Mouse (Mus musculus) thymus, adult 2 months (tissue): ENCODE measurements around the gene Rtn4. TPM values are rescaled to one million over a fixed set of nuclear protein-coding genes. Genes with fewer than 3 reads are reported as not detected.
"Not testable (repeated sequence)": the region's sequence is repeated elsewhere in the genome, so short reads cannot be mapped to it uniquely, and the experiment has no call there.

Source experiments
- DNase-seq: peaks from one replicate; pipeline ENCODE4 v3.0.0; 2021
- H3K27ac ChIP-seq: fragments of 200-500 bp; 2 replicates; pipeline ENCODE4 v1.5.1; 2012; ENCODE audit warnings: low read length, control low read depth; ENCODE audit not compliant: control insufficient read depth, insufficient read depth
- H3K27me3 ChIP-seq: fragments of 200-500 bp; 2 replicates; pipeline ENCODE4 v1.6.1; 2012; ENCODE audit warnings: mild to moderate bottlenecking, low read length, moderate library complexity, mixed read lengths; ENCODE audit not compliant: control insufficient read depth, insufficient read depth
- H3K36me3 ChIP-seq: fragments of 200-500 bp; 2 replicates; pipeline ENCODE4 v1.6.1; 2012; ENCODE audit warnings: mild to moderate bottlenecking, low read length, moderate library complexity; ENCODE audit not compliant: control insufficient read depth, insufficient read depth
- H3K4me1 ChIP-seq: fragments of 200-500 bp; replicated peaks from 2 replicates; pipeline ENCODE4 v1.6.1; 2012; ENCODE audit warnings: low read length; ENCODE audit not compliant: control insufficient read depth, insufficient read depth
- H3K4me3 ChIP-seq: fragments of 200-500 bp; 2 replicates; pipeline ENCODE4 v1.5.1; 2012; ENCODE audit warnings: mild to moderate bottlenecking, low read length, control low read depth, moderate library complexity; ENCODE audit not compliant: control insufficient read depth, insufficient read depth
- CTCF ChIP-seq: fragments of 200-500 bp; IDR thresholded peaks from 2 replicates; pipeline ENCODE4 v1.5.1; 2012; ENCODE audit warnings: mild to moderate bottlenecking, control low read depth, low read length, moderate library complexity, borderline replicate concordance; ENCODE audit not compliant: control insufficient read depth, poor library complexity, insufficient read depth; ENCODE audit errors: extremely low read depth
- POLR2A ChIP-seq: fragments of 200-500 bp; IDR thresholded peaks from 2 replicates; pipeline ENCODE4 v1.6.1; 2012; ENCODE audit warnings: mild to moderate bottlenecking, low read length, control low read depth, moderate library complexity; ENCODE audit not compliant: control insufficient read depth, poor library complexity, insufficient read depth; ENCODE audit errors: extremely low read depth
- WGBS: fragments of 180-500 bp; shearing (Covaris S2); methylation state at CpG from one replicate; pipeline ENCODE4 v1.1.7; 2018; 5-methylcytosine and 5-hydroxymethylcytosine counted together
- polyA plus RNA-seq: library from polyadenylated mRNA; depleted of rRNA; stranded (reverse); fragments of >200 nt; gene quantifications from 2 replicates; pipeline ENCODE4 v1.2.3, GENCODE M21; 2012

Gene Rtn4
- polyA plus RNA-seq, 1 experiment = 81.6 TPM

DNA sequence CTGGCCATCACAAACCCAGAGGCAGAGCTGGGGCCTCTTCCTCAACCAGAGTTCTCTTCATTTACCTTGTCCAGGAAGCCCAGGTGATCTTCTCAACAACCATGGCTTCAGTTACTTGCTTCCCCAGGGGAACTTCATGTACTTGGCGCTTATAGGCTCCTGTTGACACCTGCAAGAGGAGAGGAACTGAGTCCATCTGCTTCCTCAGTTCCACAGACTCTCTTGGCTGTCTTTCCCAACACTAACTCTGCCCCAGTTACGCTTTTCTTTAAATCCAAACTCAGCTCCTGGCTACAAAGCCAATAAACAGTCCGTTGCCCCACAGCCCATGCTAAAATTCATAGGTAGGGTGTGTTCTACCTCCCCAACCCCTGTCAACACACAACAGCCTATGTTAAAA, 54.6 kb downstream of the Rtn4 start:
- Histone ChIP-seq H3K36me3 (no peaks in the 10 kb centered on the region), H3K27ac (no peak overlapping the region), H3K4me3 (no peak overlapping the region), H3K27me3 (no peaks in the 10 kb centered on the region), H3K4me1 (no peaks in the 10 kb centered on the region)
- WGBS = 96% methylated on average over 3 of the region's 3 CpGs
- TF ChIP-seq POLR2A (no peak), CTCF (no peak)
- DNase-seq = no peak

DNA sequence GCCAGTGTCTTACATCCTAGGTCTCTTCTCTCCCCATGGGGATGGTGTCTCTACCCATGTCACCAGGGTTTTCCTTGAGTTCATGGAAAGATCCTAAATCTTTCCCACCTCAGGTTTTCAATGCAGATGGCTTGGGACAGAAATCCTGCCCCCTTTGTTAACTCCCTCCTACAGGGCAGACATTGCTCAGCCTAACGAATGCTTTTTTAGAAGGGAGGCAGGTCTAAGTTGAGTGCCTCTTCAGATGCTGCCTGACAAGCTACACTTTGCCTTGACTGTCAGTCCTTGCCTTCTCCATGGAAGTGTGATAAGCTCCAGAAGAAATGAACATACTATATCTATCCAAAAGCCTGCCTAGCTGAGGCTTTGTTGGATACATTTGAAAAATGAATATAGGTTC, 55.1 kb downstream of the Rtn4 start:
- H3K27ac ChIP-seq = no peak overlapping the region

DNA sequence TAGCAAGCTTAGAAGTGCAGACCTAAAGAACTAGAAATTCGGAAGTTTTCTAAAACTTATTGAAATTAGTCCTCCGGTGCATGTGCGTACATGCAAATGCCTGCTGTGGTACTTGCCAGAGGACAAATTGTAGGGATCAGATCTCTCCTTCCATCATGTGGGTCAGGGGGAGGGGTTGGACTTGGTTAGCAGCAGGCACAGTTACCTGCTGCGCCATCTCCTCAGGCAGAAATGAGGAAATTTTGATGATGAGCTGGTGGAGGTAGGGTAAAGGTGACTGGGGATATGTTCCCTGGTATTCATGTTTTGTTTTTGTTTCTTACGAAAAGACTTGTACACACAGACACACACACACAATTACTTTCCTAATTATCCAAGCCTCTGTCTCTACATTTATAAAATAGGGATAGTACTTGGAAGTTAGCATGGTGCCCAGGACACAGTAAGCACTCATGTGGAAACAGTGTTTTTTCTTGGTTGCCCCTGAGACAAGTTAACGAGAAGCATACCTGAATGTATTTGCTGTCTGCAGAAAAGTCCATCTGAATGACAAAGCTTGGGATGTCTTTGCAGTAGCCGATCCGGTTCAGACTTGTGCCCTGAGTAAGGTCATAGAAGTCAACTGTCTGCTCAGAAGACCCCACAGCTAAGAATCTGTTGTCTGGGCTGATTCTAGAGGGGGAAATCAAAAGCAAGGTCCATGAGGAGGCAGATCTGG, 56.2 kb downstream of the Rtn4 start:
- Histone ChIP-seq H3K27me3 (no peaks in the 10 kb centered on the region), H3K36me3 (no peaks in the 10 kb centered on the region), H3K4me3 (no peak overlapping the region), H3K4me1 (no peaks in the 10 kb centered on the region), H3K27ac (no peak overlapping the region)
- TF ChIP-seq CTCF (no peak), POLR2A (no peak)
- DNase-seq = no peak
- 97% methylated on average over 8 of the region's 8 CpGs for WGBS

More for the DNA sequence above, 55.1 kb downstream of the Rtn4 start:
- TF ChIP-seq POLR2A (no peak), CTCF (no peak)
- Histone ChIP-seq H3K36me3 (no peaks in the 10 kb centered on the region), H3K4me3 (no peak overlapping the region), H3K27me3 (no peaks in the 10 kb centered on the region), H3K4me1 (no peaks in the 10 kb centered on the region)
- 100% methylated on average over 1 of the region's 1 CpGs for whole genome bisulfite sequencing
- no peak for DNase-seq

DNA sequence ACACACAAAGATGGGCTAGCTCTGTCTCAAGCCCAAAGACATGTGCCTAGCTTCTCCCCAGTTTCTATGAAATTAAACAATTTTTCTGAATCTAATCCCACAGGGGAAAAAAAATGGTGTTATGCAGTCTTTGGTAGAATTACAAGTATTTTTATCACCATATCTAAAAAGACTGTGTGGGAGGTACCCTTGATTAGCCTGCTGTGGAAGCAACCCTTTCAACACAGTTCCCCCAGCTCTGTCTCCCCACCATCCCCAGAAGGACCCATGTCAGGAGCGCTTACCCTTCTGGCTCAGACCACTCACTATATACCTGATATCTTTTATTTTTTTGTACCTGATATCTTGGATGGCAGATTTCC, 56.7 kb downstream of the Rtn4 start:
- TF ChIP-seq CTCF (no peak), POLR2A (no peak)
- Histone ChIP-seq H3K36me3 (no peaks in the 10 kb centered on the region), H3K4me1 (no peaks in the 10 kb centered on the region), H3K27ac (no peak overlapping the region), H3K27me3 (no peaks in the 10 kb centered on the region), H3K4me3 (no peak overlapping the region)
- WGBS = 100% methylated on average over 1 of the region's 1 CpGs
- no peak for DNase-seq

DNA sequence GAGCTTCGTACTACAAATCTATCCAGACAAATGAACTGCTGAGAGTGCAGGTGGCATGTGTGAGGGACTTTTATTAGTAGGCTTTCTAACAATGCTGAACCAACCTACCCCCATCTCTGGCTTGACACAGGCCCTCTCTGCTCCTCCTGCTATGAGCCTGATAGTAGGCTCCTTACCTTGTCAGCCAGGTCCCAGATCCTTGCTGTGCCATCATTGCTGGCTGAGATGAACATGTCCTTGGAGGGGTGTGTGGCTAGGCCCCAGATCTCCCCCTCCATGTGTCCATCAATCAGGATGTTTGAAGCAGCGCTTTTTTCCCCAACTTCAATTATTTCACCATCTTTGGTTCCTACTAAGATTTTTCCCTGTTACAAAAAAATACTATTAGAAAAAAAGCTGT, 58.3 kb downstream of the Rtn4 start:
- no peak for TF ChIP-seq CTCF
- no peak for TF ChIP-seq POLR2A
- no peak overlapping the region for H3K4me3 ChIP-seq
- H3K27ac ChIP-seq = no peak overlapping the region
- H3K27me3 ChIP-seq = no peaks in the 10 kb centered on the region
- H3K36me3 ChIP-seq = no peaks in the 10 kb centered on the region
- WGBS = 96% methylated on average over 2 of the region's 2 CpGs
- no peak for DNase-seq
- no peaks in the 10 kb centered on the region for H3K4me1 ChIP-seq

DNA sequence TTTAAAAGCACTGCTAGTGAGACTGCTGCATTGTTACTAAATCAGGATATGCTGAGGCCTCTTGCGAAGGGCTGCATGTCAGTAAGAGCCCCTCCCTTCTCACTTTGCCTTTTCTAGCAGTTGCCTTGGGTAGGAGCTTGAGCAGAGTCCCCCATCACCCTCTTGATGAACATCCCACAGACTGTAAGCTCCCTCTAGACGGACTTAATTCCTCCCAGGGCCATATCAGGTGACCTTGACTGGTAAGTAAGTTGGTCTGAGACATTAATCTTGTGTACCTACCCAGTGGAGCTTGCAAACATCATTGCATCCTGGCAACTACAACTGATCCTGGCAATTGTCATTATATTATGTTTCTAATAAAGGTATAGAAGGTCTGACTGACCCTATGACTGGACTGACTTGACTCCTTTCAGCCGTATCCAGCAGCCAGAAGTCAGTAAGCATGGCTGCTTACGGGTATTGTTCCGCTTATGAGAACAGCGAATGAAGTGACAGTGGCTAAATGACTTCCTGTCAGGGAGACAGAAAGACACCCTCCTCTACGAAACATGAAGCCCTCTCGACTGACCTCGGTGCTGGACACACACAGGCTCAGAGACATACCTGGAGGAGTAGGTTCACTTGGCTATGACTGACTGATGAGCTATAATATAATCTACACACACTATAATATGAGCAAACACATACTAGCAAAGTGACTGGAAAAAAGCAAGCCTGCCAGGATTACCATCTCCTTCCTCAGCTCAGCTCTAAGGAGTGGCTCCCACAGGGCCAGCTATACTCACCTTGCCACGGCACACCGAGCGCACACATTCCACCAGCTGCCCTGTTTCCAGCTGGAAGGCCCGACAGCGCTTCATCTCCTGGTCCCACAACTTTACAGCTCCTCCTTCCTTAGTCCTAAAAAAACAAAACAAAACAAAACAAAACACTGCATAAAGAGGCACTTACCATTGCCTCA, 59.2 kb downstream of the Rtn4 start:
- WGBS = 95% methylated on average over 14 of the region's 14 CpGs
- H3K4me1 ChIP-seq = no peaks in the 10 kb centered on the region
- H3K27ac ChIP-seq = no peak overlapping the region
- H3K4me3 ChIP-seq = no peak overlapping the region
- TF ChIP-seq POLR2A = no peak
- no peak for TF ChIP-seq CTCF
- no peak for DNase-seq
- H3K27me3 ChIP-seq = no peaks in the 10 kb centered on the region
- H3K36me3 ChIP-seq = no peaks in the 10 kb centered on the region

DNA sequence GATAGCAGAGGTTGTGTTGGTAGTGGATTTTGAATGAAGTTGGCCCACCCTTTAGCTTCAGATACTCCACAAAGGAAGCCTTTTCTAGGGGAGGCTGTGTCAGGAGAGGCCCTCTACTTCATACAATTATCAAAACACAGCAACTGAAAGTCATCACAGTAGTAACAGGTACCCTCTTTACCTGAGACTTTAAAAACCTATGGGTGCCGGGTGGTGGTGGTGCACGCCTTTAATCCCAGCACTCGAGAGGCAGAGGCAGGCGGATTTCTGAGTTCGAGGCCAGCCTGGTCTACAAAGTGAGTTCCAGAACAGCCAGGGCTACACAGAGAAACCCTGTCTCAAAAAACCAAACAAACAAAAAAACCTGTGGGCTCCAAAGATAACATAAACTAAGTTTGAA, 63.3 kb downstream of the Rtn4 start:
- not testable (repeated sequence) for H3K36me3 ChIP-seq, H3K27ac ChIP-seq, H3K27me3 ChIP-seq, DNase-seq, H3K4me3 ChIP-seq, H3K4me1 ChIP-seq
- WGBS = 98% methylated on average over 5 of the region's 5 CpGs
